Mouse (Mus musculus): ENCODE data around the gene H13.

GRCm38 (mm10) chr2:152736090-152736601, 66.9 kb downstream of the H13 start, which contains the start of gene Id1:
- TF ChIP-seq POLR2A (IDR thresholded peaks at IDR 0.05; ENCODE audit: low read depth, low read length) = peak; percentile 33; the same call in 1 of the 2 replicates
- TF ChIP-seq CTCF (IDR thresholded peaks at IDR 0.05; ENCODE audit: extremely low read depth, insufficient read depth, insufficient read length, insufficient replicate concordance) = no peak

Data from spleen, adult 2 months (tissue).